Mouse (Mus musculus) forebrain, embryonic 16.5 days (tissue): ENCODE measurements at regions not wholly inside any gene's neighbourhood (a gene's known extent, or its start where the extent isn't known, plus 50 kb on each side); places are given as distances from the start of the nearest gene placed in this dataset.

Experiments
- ATAC-seq: fragments of 200-750 bp; cut with Nextera tagmentation; 2 replicates; pipeline ENCODE4 v1.8.0; 2017; ENCODE audit warnings: mild to moderate bottlenecking, moderate library complexity
- H3K27ac ChIP-seq: fragments of 300-500 bp; sonication (generic); 2 replicates; pipeline ENCODE4 v1.5.1; 2014; ENCODE audit warnings: low read length, control low read depth
- H3K27me3 ChIP-seq: fragments of 300-500 bp; sonication (generic); replicated peaks from 2 replicates; pipeline ENCODE4 v1.6.1; 2014; ENCODE audit warnings: low read length; ENCODE audit not compliant: control insufficient read depth, insufficient read depth
- H3K36me3 ChIP-seq: fragments of 300-500 bp; sonication (generic); 2 replicates; pipeline ENCODE4 v1.6.1; 2014; ENCODE audit not compliant: control insufficient read depth, insufficient read depth
- H3K4me1 ChIP-seq: fragments of 300-500 bp; sonication (generic); replicated peaks from 2 replicates; pipeline ENCODE4 v1.6.1; 2014; ENCODE audit warnings: low read length; ENCODE audit not compliant: control insufficient read depth, insufficient read depth
- H3K4me2 ChIP-seq: fragments of 300-500 bp; sonication (generic); 2 replicates; pipeline ENCODE4 v1.6.1; 2014; ENCODE audit warnings: mild to moderate bottlenecking, low read length, control low read depth
- H3K4me3 ChIP-seq: fragments of 300-500 bp; sonication (generic); replicated peaks from 2 replicates; pipeline ENCODE4 v1.5.1; 2014; ENCODE audit warnings: mild to moderate bottlenecking, low read length, control low read depth
- H3K9ac ChIP-seq: fragments of 300-500 bp; sonication (generic); replicated peaks from 2 replicates; pipeline ENCODE4 v1.6.1; 2014; ENCODE audit warnings: low read depth, low read length, control low read depth
- H3K9me3 ChIP-seq: fragments of 300-500 bp; sonication (generic); 2 replicates; pipeline ENCODE4 v1.6.1; 2016; ENCODE audit warnings: low read length; ENCODE audit not compliant: control insufficient read depth
- WGBS: fragments of 180-500 bp; shearing (Covaris S2); extraction: QIAGEN DNeasy Blood & Tissue Kit; methylation state at CpG from one replicate; pipeline ENCODE4 v1.1.7; 2014; 5-methylcytosine and 5-hydroxymethylcytosine counted together

- Histone ChIP-seq H3K4me3 (no peak overlapping the region), H3K9me3 (no peaks in the 10 kb centered on the region), H3K4me1 (no peaks in the 10 kb centered on the region), H3K27me3 (no peaks in the 10 kb centered on the region), H3K36me3 (no peaks in the 10 kb centered on the region), H3K27ac (no peak overlapping the region), H3K9ac (no peak overlapping the region), H3K4me2 (no peak overlapping the region)
- WGBS = 67% methylated on average over 3 of the region's 3 CpGs
- ATAC-seq = no peak
Measured at GRCm38 (mm10) chr15:51256681-51257080, 2628.0 kb upstream of the Gm7489 start.

GRCm38 (mm10) chr15:51264599-51265163 is 2620.0 kb upstream of the Gm7489 start:
- no peaks in the 10 kb centered on the region for H3K36me3 ChIP-seq
- H3K9ac ChIP-seq = no peak overlapping the region
- H3K9me3 ChIP-seq = no peaks in the 10 kb centered on the region
- H3K27ac ChIP-seq = no peak overlapping the region
- WGBS = 34% methylated on average over 5 of the region's 5 CpGs
- peak overlapping the region; percentile 9; the same call in 1 of the 2 replicates for H3K4me2 ChIP-seq
- no peaks in the 10 kb centered on the region for H3K4me1 ChIP-seq
- no peaks in the 10 kb centered on the region for H3K27me3 ChIP-seq
- peak; percentile 57; the same call in 1 of the 2 replicates for ATAC-seq
- no peak overlapping the region for H3K4me3 ChIP-seq

GRCm38 (mm10) chr15:51265971-51266370 is 2618.7 kb upstream of the Gm7489 start:
- no peaks in the 10 kb centered on the region for H3K36me3 ChIP-seq
- H3K9ac ChIP-seq = no peak overlapping the region
- no peaks in the 10 kb centered on the region for H3K9me3 ChIP-seq
- no peaks in the 10 kb centered on the region for H3K4me1 ChIP-seq
- no peak overlapping the region for H3K27ac ChIP-seq
- ATAC-seq = no peak
- no peaks in the 10 kb centered on the region for H3K27me3 ChIP-seq
- H3K4me2 ChIP-seq = no peak overlapping the region
- WGBS = 56% methylated on average over 1 of the region's 1 CpGs
- no peak overlapping the region for H3K4me3 ChIP-seq

GRCm38 (mm10) chr15:51271632-51272312 is 2612.9 kb upstream of the Gm7489 start:
- Histone ChIP-seq H3K36me3 (no peaks in the 10 kb centered on the region), H3K4me3 (no peak overlapping the region), H3K9me3 (no peaks in the 10 kb centered on the region), H3K4me2 (no peak overlapping the region), H3K27me3 (no peaks in the 10 kb centered on the region), H3K9ac (no peak overlapping the region), H3K4me1 (no peaks in the 10 kb centered on the region), H3K27ac (no peak overlapping the region)
- no peak for ATAC-seq
- 79% methylated on average over 9 of the region's 9 CpGs for WGBS

- Histone ChIP-seq H3K27me3 (no peaks in the 10 kb centered on the region), H3K36me3 (no peaks in the 10 kb centered on the region), H3K4me2 (no peak overlapping the region), H3K9ac (no peak overlapping the region), H3K27ac (no peak overlapping the region), H3K4me3 (no peak overlapping the region), H3K9me3 (no peaks in the 10 kb centered on the region), H3K4me1 (peaks cover 3% of the 10 kb centered on the region; the same call in 1 of the 2 replicates)
- 62% methylated on average over 2 of the region's 2 CpGs for WGBS
- ATAC-seq = no peak
Measured at GRCm38 (mm10) chr15:51285334-51285733, 2599.4 kb upstream of the Gm7489 start.

- Histone ChIP-seq H3K27me3 (no peaks in the 10 kb centered on the region), H3K9ac (no peak overlapping the region), H3K4me2 (no peak overlapping the region), H3K4me1 (peaks cover 3% of the 10 kb centered on the region; the same call in 1 of the 2 replicates), H3K4me3 (no peak overlapping the region), H3K36me3 (no peaks in the 10 kb centered on the region), H3K27ac (no peak overlapping the region), H3K9me3 (no peaks in the 10 kb centered on the region)
- ATAC-seq = no peak
- 72% methylated on average over 3 of the region's 3 CpGs for WGBS
Measured at GRCm38 (mm10) chr15:51286352-51286751, 2598.4 kb upstream of the Gm7489 start.

GRCm38 (mm10) chr15:51288911-51289432 is 2595.7 kb upstream of the Gm7489 start:
- no peaks in the 10 kb centered on the region for H3K9me3 ChIP-seq
- peak overlapping the region; percentile 34 for H3K4me2 ChIP-seq
- peaks cover 3% of the 10 kb centered on the region; the same call in 1 of the 2 replicates for H3K4me1 ChIP-seq
- H3K9ac ChIP-seq = peak overlapping the region; percentile 35
- no peaks in the 10 kb centered on the region for H3K36me3 ChIP-seq
- ATAC-seq = no peak
- 10% methylated on average over 9 of the region's 9 CpGs for WGBS
- no peak overlapping the region for H3K27ac ChIP-seq
- no peaks in the 10 kb centered on the region for H3K27me3 ChIP-seq
- H3K4me3 ChIP-seq = no peak overlapping the region; the same call in 1 of the 2 replicates

GRCm38 (mm10) chr15:51289916-51290315 is 2594.8 kb upstream of the Gm7489 start:
- Histone ChIP-seq H3K27ac (no peak overlapping the region), H3K27me3 (no peaks in the 10 kb centered on the region), H3K4me2 (no peak overlapping the region), H3K9ac (no peak overlapping the region), H3K9me3 (no peaks in the 10 kb centered on the region), H3K4me1 (peaks cover 3% of the 10 kb centered on the region; the same call in 1 of the 2 replicates), H3K36me3 (no peaks in the 10 kb centered on the region), H3K4me3 (no peak overlapping the region)
- 78% methylated on average over 9 of the region's 9 CpGs for WGBS
- no peak for ATAC-seq

- H3K27me3 ChIP-seq = no peaks in the 10 kb centered on the region
- no peaks in the 10 kb centered on the region for H3K36me3 ChIP-seq
- H3K4me3 ChIP-seq = no peak overlapping the region
- H3K4me2 ChIP-seq = no peak overlapping the region
- no peaks in the 10 kb centered on the region for H3K9me3 ChIP-seq
- 93% methylated on average over 6 of the region's 6 CpGs for WGBS
- ATAC-seq = no peak
- no peak overlapping the region for H3K27ac ChIP-seq
- no peak overlapping the region for H3K9ac ChIP-seq
- H3K4me1 ChIP-seq = peaks cover 3% of the 10 kb centered on the region; the same call in 1 of the 2 replicates
Measured at GRCm38 (mm10) chr15:51291183-51291582, 2593.5 kb upstream of the Gm7489 start.
